Mouse (Mus musculus) limb, embryonic 11.5 days (tissue): ENCODE measurements at regions not wholly inside any gene's neighbourhood (a gene's known extent, or its start where the extent isn't known, plus 50 kb on each side); places are given as distances from the start of the nearest gene placed in this dataset.
A peak's percentile ranks its signal among the peaks of the same experiment; 100 is the strongest.

Experiments
- ATAC-seq: fragments of 200-750 bp; cut with Nextera tagmentation; 2 replicates; pipeline ENCODE4 v1.8.0; 2017; ENCODE audit warnings: low read depth; ENCODE audit not compliant: insufficient number of reproducible peaks, low FRiP score, low TSS enrichment
- DNase-seq: peaks from one replicate; pipeline ENCODE4 v3.0.0-alpha.2; 2015; ENCODE audit warnings: low spot score
- H3K27ac ChIP-seq: fragments of 300-500 bp; sonication (generic); replicated peaks from 2 replicates; pipeline ENCODE4 v1.5.1; 2014; ENCODE audit warnings: low read depth, mild to moderate bottlenecking, low read length
- H3K27me3 ChIP-seq: fragments of 300-500 bp; sonication (generic); 2 replicates; pipeline ENCODE4 v1.6.1; 2014; ENCODE audit warnings: mild to moderate bottlenecking, low read length, mixed read lengths; ENCODE audit not compliant: control insufficient read depth, insufficient read depth
- H3K36me3 ChIP-seq: fragments of 300-500 bp; sonication (generic); 2 replicates; pipeline ENCODE4 v1.6.1; 2014; ENCODE audit warnings: mild to moderate bottlenecking, low read length, moderate library complexity, mixed read lengths; ENCODE audit not compliant: control insufficient read depth, insufficient read depth
- H3K4me1 ChIP-seq: fragments of 300-500 bp; sonication (generic); 2 replicates; pipeline ENCODE4 v1.6.1; 2014; ENCODE audit warnings: low read length, mixed read lengths; ENCODE audit not compliant: control insufficient read depth, insufficient read depth
- H3K4me2 ChIP-seq: fragments of 300-500 bp; sonication (generic); 2 replicates; pipeline ENCODE4 v1.6.1; 2014; ENCODE audit warnings: low read depth, mild to moderate bottlenecking, moderate library complexity; ENCODE audit not compliant: severe bottlenecking
- H3K4me3 ChIP-seq: fragments of 300-500 bp; sonication (generic); 2 replicates; pipeline ENCODE4 v1.5.1; 2014; ENCODE audit warnings: low read depth, low read length
- H3K9ac ChIP-seq: fragments of 300-500 bp; sonication (generic); 2 replicates; pipeline ENCODE4 v1.6.1; 2014; ENCODE audit warnings: mild to moderate bottlenecking, low read length
- H3K9me3 ChIP-seq: fragments of 300-500 bp; sonication (generic); 2 replicates; pipeline ENCODE4 v1.6.1; 2016; ENCODE audit warnings: low read length; ENCODE audit not compliant: control insufficient read depth
- WGBS: fragments of 180-500 bp; shearing (Covaris S2); extraction: QIAGEN DNeasy Blood & Tissue Kit; methylation state at CpG from one replicate; pipeline ENCODE4 v1.1.7; 2014; 5-methylcytosine and 5-hydroxymethylcytosine counted together

- ATAC-seq (0 out of 2 replicates have a peak, but pooled peaks have one; percentile 60), DNase-seq (peak; percentile 30)
- H3K4me1 ChIP-seq = no peaks in the 10 kb centered on the region
- no peak overlapping the region for H3K4me2 ChIP-seq
- H3K4me3 ChIP-seq = no peak overlapping the region
- no peaks in the 10 kb centered on the region for H3K27me3 ChIP-seq
- H3K27ac ChIP-seq = no peak overlapping the region
- WGBS = 77% methylated on average over 1 of the region's 1 CpGs
- H3K36me3 ChIP-seq = no peaks in the 10 kb centered on the region
- H3K9ac ChIP-seq = no peak overlapping the region
- H3K9me3 ChIP-seq = no peaks in the 10 kb centered on the region
Observed at GRCm38 (mm10) chr4:64807148-64807547, 316.8 kb upstream of the Pappa start.

- H3K9ac ChIP-seq = no peak overlapping the region
- ATAC-seq = no peak
- H3K9me3 ChIP-seq = no peaks in the 10 kb centered on the region
- H3K27ac ChIP-seq = no peak overlapping the region
- no peak overlapping the region for H3K4me2 ChIP-seq
- no peak overlapping the region for H3K4me3 ChIP-seq
- DNase-seq = no peak
- H3K36me3 ChIP-seq = no peaks in the 10 kb centered on the region
- H3K4me1 ChIP-seq = no peaks in the 10 kb centered on the region
- no peaks in the 10 kb centered on the region for H3K27me3 ChIP-seq
Observed at GRCm38 (mm10) chr4:64811974-64812373, 312.0 kb upstream of the Pappa start.

GRCm38 (mm10) chr4:64812812-64813211 lies 311.2 kb upstream of the Pappa start:
- no peaks in the 10 kb centered on the region for H3K27me3 ChIP-seq
- no peaks in the 10 kb centered on the region for H3K4me1 ChIP-seq
- no peak overlapping the region for H3K4me3 ChIP-seq
- 65% methylated on average over 4 of the region's 4 CpGs for WGBS
- H3K9ac ChIP-seq = no peak overlapping the region
- no peaks in the 10 kb centered on the region for H3K36me3 ChIP-seq
- no peak for ATAC-seq
- no peak overlapping the region for H3K27ac ChIP-seq
- no peaks in the 10 kb centered on the region for H3K9me3 ChIP-seq
- no peak overlapping the region for H3K4me2 ChIP-seq
- DNase-seq = no peak

- Histone ChIP-seq H3K9me3 (no peaks in the 10 kb centered on the region), H3K36me3 (no peaks in the 10 kb centered on the region), H3K9ac (no peak overlapping the region), H3K4me3 (no peak overlapping the region), H3K27me3 (no peaks in the 10 kb centered on the region), H3K4me2 (no peak overlapping the region), H3K4me1 (no peaks in the 10 kb centered on the region), H3K27ac (no peak overlapping the region)
- 49% methylated on average over 2 of the region's 2 CpGs for WGBS
- ATAC-seq (no peak), DNase-seq (peak; percentile 24)
Observed at GRCm38 (mm10) chr4:64832882-64833281, 291.1 kb upstream of the Pappa start.

GRCm38 (mm10) chr4:64874521-64874920 lies 249.5 kb upstream of the Pappa start:
- 80% methylated on average over 2 of the region's 2 CpGs for WGBS
- H3K9me3 ChIP-seq = no peaks in the 10 kb centered on the region

GRCm38 (mm10) chr4:64876924-64877323 lies 247.1 kb upstream of the Pappa start:
- 98% methylated on average over 1 of the region's 1 CpGs for WGBS
- no peak overlapping the region for H3K4me3 ChIP-seq
- H3K27me3 ChIP-seq = no peaks in the 10 kb centered on the region
- no peaks in the 10 kb centered on the region for H3K9me3 ChIP-seq
- no peak overlapping the region for H3K9ac ChIP-seq
- no peak overlapping the region for H3K4me2 ChIP-seq
- no peak for DNase-seq
- no peaks in the 10 kb centered on the region for H3K36me3 ChIP-seq
- H3K27ac ChIP-seq = no peak overlapping the region
- H3K4me1 ChIP-seq = no peaks in the 10 kb centered on the region
- no peak for ATAC-seq

More at GRCm38 (mm10) chr4:64874521-64874920, 249.5 kb upstream of the Pappa start:
- DNase-seq (no peak), ATAC-seq (no peak)
- Histone ChIP-seq H3K4me1 (no peaks in the 10 kb centered on the region), H3K27ac (no peak overlapping the region), H3K27me3 (no peaks in the 10 kb centered on the region), H3K4me3 (no peak overlapping the region), H3K9ac (no peak overlapping the region), H3K36me3 (no peaks in the 10 kb centered on the region), H3K4me2 (no peak overlapping the region)

GRCm38 (mm10) chr4:64897935-64898334 lies 226.0 kb upstream of the Pappa start:
- H3K4me1 ChIP-seq = no peaks in the 10 kb centered on the region
- no peaks in the 10 kb centered on the region for H3K27me3 ChIP-seq
- H3K27ac ChIP-seq = no peak overlapping the region
- DNase-seq (no peak), ATAC-seq (no peak)
- H3K9ac ChIP-seq = no peak overlapping the region
- no peak overlapping the region for H3K4me3 ChIP-seq
- 91% methylated on average over 3 of the region's 3 CpGs for WGBS
- H3K36me3 ChIP-seq = no peaks in the 10 kb centered on the region
- H3K4me2 ChIP-seq = no peak overlapping the region
- no peaks in the 10 kb centered on the region for H3K9me3 ChIP-seq

- no peak overlapping the region for H3K9ac ChIP-seq
- no peaks in the 10 kb centered on the region for H3K4me1 ChIP-seq
- H3K4me3 ChIP-seq = no peak overlapping the region
- no peak overlapping the region for H3K4me2 ChIP-seq
- WGBS = 85% methylated on average over 5 of the region's 5 CpGs
- no peaks in the 10 kb centered on the region for H3K36me3 ChIP-seq
- ATAC-seq (no peak), DNase-seq (peak; percentile 24)
- no peak overlapping the region for H3K27ac ChIP-seq
- H3K27me3 ChIP-seq = no peaks in the 10 kb centered on the region
- no peaks in the 10 kb centered on the region for H3K9me3 ChIP-seq
Observed at GRCm38 (mm10) chr4:64901091-64901845, 222.7 kb upstream of the Pappa start.

GRCm38 (mm10) chr4:64923751-64924150 lies 200.2 kb upstream of the Pappa start:
- Histone ChIP-seq H3K4me3 (no peak overlapping the region), H3K9ac (no peak overlapping the region), H3K4me1 (no peaks in the 10 kb centered on the region), H3K9me3 (no peaks in the 10 kb centered on the region), H3K27me3 (no peaks in the 10 kb centered on the region), H3K4me2 (no peak overlapping the region), H3K36me3 (no peaks in the 10 kb centered on the region), H3K27ac (no peak overlapping the region)
- ATAC-seq (no peak), DNase-seq (no peak)
